Mouse (Mus musculus) lung, adult 2 months (tissue): ENCODE measurements around the gene Klc1. TPM values are rescaled to one million over a fixed set of nuclear protein-coding genes. Genes with fewer than 3 reads are reported as not detected.
A peak's percentile ranks its signal among the peaks of the same experiment; 100 is the strongest.
"Not testable (repeated sequence)": the region's sequence is repeated elsewhere in the genome, so short reads cannot be mapped to it uniquely, and the experiment has no call there.

Experiments used
- DNase-seq: peaks from one replicate; pipeline ENCODE4 v3.0.0; 2022
- H3K4me1 ChIP-seq: fragments of 200-500 bp; 2 replicates; pipeline ENCODE4 v1.6.1; 2011; ENCODE audit warnings: low read length; ENCODE audit not compliant: control insufficient read depth, insufficient read depth
- H3K4me3 ChIP-seq: fragments of 200-500 bp; replicated peaks from 2 replicates; pipeline ENCODE3; 2011; ENCODE audit warnings: low read depth, mild to moderate bottlenecking, control low read depth, low read length; ENCODE audit errors: extremely low read depth
- CTCF ChIP-seq: fragments of 200-500 bp; IDR thresholded peaks from 2 replicates; pipeline ENCODE4 v1.5.1; 2011; ENCODE audit warnings: mild to moderate bottlenecking, low read length, control low read depth; ENCODE audit not compliant: insufficient read depth
- POLR2A ChIP-seq: fragments of 200-500 bp; IDR thresholded peaks from 2 replicates; pipeline ENCODE4 v1.6.1; 2011; ENCODE audit warnings: low read depth, mild to moderate bottlenecking, control low read depth, low read length, borderline replicate concordance; ENCODE audit errors: extremely low read depth
- WGBS: fragments of 180-500 bp; shearing (Covaris S2); methylation state at CpG from one replicate; pipeline ENCODE4 v1.1.7; 2018; 5-methylcytosine and 5-hydroxymethylcytosine counted together
- polyA plus RNA-seq: library from polyadenylated mRNA; depleted of rRNA; stranded (reverse); fragments of >200 nt; gene quantifications from 2 replicates; pipeline ENCODE4 v1.2.3, GENCODE M21; 2012; rRNA removed

The Klc1 gene
- 101 and 113 TPM in 2 replicates for polyA plus RNA-seq

DNA sequence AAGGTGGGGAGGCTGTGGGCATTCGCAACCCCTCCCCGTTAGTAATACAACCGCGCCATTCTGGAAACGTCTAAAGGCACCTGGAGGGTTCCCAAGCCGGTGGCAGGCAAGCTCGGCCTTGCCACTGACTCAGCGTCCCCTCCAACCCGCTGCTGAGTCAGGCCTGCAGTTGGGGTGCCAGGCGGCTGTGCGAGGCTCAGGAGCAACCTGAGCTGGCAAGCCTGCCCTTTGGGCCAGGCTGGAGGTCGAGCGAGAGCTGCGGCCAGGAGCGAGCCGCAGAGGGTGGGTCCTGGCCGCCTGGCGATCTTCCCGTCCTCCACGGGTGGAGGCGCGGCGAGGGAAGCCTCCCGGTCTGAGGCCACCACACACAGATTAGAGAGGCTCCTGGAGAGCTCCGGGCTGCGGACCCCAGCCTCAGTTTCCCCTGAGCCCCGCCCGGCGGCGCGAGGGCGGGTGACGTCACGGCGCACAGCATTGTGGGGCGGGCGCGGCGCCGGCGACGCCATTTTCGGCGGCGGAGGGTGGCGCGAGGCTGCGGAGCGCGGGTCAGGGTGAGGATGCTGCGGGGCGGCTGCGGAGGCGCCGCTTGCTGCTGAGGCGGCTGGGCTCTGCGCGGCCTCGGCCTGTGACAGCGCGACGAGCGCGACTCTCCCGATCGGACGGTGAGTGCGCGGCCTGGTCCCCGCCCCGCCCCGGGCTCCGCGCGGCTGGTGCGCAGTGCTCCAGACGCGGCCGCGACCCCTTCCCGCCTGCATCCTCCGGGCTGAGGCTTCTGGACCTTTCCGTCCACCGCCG is at the start of gene Klc1:
Klc1 (plus strand) TSS at position 469 of the 795 bp plus-strand sequence.
- TF ChIP-seq CTCF (no peak), POLR2A (peak; percentile 76; the same call in 1 of the 2 replicates)
- H3K4me3 ChIP-seq = peak within 1 kb of the TSS; percentile 97
- peaks cover 19% of the 10 kb centered on the region for H3K4me1 ChIP-seq
- WGBS = under 1% methylated on average over 70 of the region's 85 CpGs
- DNase-seq = peak; percentile 84

DNA sequence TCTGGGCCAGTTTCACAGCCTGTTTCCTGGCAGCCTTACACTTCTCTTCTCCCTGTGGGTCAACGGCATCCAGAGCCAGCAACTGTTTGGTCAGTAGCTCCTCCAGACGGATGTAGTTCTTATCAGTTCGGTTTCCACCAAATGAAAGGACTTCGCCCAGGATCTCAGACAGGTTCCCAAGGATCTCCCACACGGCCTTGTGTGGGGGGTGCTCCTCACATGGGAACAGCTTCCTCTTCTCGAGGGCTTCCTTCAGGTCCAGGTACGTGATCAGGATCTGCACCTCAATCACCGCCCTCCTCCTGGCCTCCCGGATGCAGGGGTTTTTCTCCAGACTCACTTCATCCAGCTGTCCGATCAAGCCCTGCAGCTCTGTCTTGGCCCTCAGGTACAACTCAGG is 48.6 kb upstream of the Klc1 start:
- DNase-seq = no peak
- H3K4me3 ChIP-seq = no peak overlapping the region
- TF ChIP-seq POLR2A = no peak
- no peak for TF ChIP-seq CTCF
- 72% methylated on average over 10 of the region's 10 CpGs for WGBS
- H3K4me1 ChIP-seq = peaks cover 13% of the 10 kb centered on the region

GRCm38 (mm10) chr12:111712476-111712875 is 46.2 kb upstream of the Klc1 start:
- peak; percentile 32 for DNase-seq
- WGBS = 1% methylated on average over 25 of the region's 33 CpGs
- TF ChIP-seq POLR2A = no peak
- no peak for TF ChIP-seq CTCF
- Histone ChIP-seq H3K4me3 (peak overlapping the region; percentile 63), H3K4me1 (peaks cover 5% of the 10 kb centered on the region; the same call in 1 of the 2 replicates)

- peaks cover 5% of the 10 kb centered on the region; the same call in 1 of the 2 replicates for H3K4me1 ChIP-seq
- under 1% methylated on average over 85 of the region's 86 CpGs for WGBS
- peak within 1 kb of the TSS; percentile 63 for H3K4me3 ChIP-seq
- peak; percentile 88 for DNase-seq
- TF ChIP-seq POLR2A = peak; percentile 78
- TF ChIP-seq CTCF = no peak
Observed at GRCm38 (mm10) chr12:111713004-111713651, 45.5 kb upstream of the Klc1 start, which contains the start of the genes Bag5 and Apopt1. Gene Bag5, minus strand, starts transcription at chr12:111713257. Gene Apopt1, plus strand, starts transcription at chr12:111713261.

- H3K4me3 ChIP-seq, H3K4me1 ChIP-seq, DNase-seq: not testable (repeated sequence)
- 64% methylated on average over 6 of the region's 6 CpGs for WGBS
Observed at GRCm38 (mm10) chr12:111713880-111714279, 44.8 kb upstream of the Klc1 start.

DNA sequence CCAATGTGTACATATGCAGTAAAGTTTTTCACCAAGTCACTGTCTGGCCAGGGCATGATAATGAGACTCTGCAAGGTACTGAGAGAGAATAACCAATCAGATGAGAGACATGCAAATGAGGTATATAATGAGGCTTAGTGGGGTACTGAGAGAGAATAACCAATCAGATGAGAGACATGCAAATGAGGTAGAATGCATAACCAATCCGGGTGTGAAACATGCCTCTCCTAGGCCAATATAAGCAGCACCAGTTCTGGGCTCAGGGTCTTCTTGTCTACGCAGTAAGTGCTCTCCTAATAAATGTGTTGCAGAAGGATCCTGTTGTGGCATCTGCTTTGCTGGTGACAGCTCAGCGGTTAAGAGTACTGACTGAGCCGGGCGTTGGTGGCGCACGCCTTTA is 42.1 kb upstream of the Klc1 start:
- Histone ChIP-seq H3K4me3 (no peak overlapping the region), H3K4me1 (peaks cover 5% of the 10 kb centered on the region; the same call in 1 of the 2 replicates)
- no peak for DNase-seq
- TF ChIP-seq POLR2A = no peak
- no peak for TF ChIP-seq CTCF
- 94% methylated on average over 7 of the region's 7 CpGs for WGBS

- WGBS = 43% methylated on average over 8 of the region's 8 CpGs
- TF ChIP-seq CTCF (no peak), POLR2A (no peak)
- no peak for DNase-seq
Observed at GRCm38 (mm10) chr12:111718656-111719055, 40.0 kb upstream of the Klc1 start.

DNA sequence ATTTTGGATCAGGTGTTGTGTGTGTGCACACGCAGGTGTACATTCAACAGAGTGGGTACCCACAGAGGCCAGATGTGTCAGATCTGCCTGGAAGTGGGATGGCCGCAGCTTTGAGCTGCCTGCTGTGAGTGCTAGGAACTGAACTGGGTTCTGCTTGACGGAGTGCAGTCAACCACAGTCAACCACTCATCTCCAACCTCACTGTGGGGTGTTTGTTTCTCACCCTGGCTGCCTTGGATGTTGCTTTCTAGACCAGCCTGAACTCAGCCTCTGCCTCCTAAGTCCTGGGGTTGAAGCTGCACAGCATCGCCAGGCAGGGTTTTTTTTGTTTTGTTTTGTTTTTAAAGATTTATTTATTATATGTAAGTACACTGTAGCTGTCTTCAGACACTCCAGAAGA is 38.4 kb upstream of the Klc1 start:
- no peak for DNase-seq
- no peak for TF ChIP-seq CTCF
- TF ChIP-seq POLR2A = no peak
- no peaks in the 10 kb centered on the region for H3K4me1 ChIP-seq
- no peak overlapping the region for H3K4me3 ChIP-seq
- 88% methylated on average over 4 of the region's 4 CpGs for WGBS

More at GRCm38 (mm10) chr12:111718656-111719055, 40.0 kb upstream of the Klc1 start:
- H3K4me3 ChIP-seq = no peak overlapping the region
- H3K4me1 ChIP-seq = peaks cover 2% of the 10 kb centered on the region; the same call in 1 of the 2 replicates

DNA sequence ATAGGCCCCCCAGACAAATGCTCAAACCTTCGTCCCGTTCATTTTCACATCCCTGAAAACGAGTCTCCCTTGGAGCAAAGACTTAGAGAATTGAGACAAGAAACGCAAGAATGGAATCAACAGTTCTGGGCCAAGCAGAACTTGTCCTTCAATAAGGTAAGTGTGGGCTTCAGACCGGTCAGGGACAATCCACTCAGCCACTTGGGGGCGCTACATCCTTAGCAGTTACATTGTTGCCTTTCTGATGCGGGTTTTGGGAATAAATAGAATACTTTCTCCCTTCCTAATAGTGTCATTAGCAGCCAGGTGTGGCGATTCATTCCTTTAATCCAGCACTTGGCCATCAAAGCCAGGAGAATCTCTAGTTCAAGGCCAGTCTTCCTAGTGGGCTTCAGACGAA is 36.0 kb upstream of the Klc1 start:
- TF ChIP-seq CTCF (peak; percentile 69), POLR2A (no peak)
- Histone ChIP-seq H3K4me1 (peaks cover 12% of the 10 kb centered on the region), H3K4me3 (no peak overlapping the region)
- 70% methylated on average over 9 of the region's 9 CpGs for whole genome bisulfite sequencing
- DNase-seq = peak; percentile 37
